Mouse (Mus musculus) B cell, adult 67 days (primary cell): ENCODE measurements around the gene Zfp445. TPM values are rescaled to one million over a fixed set of nuclear protein-coding genes. Genes with fewer than 3 reads are reported as not detected.

ENCODE experiments used
- total RNA-seq, 2 experiments: library from RNA; stranded (reverse); gene quantifications; 4 replicates each; pipeline ENCODE4 v1.2.4; 2023

Zfp445 gene
- 100 to 1,000 TPM; 142 to 152 TPM for total RNA-seq

DNA sequence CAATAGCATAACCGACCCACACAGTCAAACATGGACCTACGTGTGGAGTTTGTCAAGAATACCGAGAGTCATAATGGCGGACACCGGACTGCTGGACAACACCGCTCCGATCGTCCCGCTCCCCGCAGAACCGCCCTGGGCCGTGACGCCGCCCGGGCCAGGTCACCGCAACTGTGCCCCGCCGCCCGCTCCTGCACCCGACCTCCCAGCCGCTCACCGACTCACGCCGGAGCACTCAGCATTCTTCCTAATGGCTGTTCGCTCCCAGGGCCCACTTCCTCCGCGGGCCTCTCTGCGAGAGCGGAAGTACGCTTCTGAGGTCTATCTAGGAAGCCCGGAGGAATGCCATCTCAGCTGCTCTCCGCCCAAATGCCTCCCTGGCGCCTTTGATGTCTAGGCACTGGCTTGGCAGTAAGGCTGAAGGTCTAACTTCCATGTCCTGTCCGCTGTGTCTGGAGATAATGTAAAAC is at the start of gene Zfp445:
Zfp445 (minus strand) TSS at position 310 of the 470 bp plus-strand sequence.

DNA sequence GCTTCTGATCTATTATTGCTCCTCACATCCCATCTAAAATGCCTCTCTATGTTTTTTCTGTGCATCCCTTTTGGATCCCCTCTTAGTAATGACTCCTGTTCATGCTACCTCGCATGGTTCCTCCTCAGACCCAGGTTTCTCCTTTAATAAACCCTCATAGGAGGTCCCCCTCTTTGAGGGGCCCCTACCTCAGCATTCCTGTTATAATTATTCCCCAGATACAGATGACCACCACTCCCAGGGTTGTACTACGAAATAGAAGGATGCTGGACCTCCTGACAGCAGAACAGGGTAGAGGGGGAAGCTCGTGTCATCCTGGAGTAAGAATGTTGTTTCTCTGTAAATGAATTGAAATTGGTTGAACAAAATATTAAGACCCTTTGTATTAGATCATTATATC is 19.6 kb upstream of the Zfp445 start, which contains the start of gene Zkscan7:
Zkscan7 (plus strand) TSS at position 301 of the 400 bp plus-strand sequence.

DNA sequence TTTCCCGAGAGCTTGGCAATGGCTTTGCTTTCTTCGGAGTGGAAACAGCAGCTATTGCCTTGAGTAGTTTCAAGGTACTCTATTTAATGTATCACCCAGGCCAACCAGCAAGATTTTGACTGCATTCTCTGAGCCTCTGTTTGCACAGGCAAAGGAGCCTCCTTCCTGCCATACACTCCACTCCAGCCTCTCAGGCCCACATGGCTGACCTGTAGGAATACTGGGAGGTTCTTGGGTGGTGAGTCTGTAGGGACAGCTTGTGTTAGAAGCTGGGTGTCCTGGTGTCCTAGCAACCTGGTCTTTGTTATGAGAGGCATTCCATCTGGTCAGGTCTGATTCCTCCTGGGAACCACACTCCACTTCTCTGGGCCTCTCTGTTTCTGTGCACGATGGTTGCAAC is 22.0 kb downstream of the Zfp445 start, which contains the start of gene Gm35549:
Gm35549 (minus strand) TSS at position 276 of the 400 bp plus-strand sequence.

DNA sequence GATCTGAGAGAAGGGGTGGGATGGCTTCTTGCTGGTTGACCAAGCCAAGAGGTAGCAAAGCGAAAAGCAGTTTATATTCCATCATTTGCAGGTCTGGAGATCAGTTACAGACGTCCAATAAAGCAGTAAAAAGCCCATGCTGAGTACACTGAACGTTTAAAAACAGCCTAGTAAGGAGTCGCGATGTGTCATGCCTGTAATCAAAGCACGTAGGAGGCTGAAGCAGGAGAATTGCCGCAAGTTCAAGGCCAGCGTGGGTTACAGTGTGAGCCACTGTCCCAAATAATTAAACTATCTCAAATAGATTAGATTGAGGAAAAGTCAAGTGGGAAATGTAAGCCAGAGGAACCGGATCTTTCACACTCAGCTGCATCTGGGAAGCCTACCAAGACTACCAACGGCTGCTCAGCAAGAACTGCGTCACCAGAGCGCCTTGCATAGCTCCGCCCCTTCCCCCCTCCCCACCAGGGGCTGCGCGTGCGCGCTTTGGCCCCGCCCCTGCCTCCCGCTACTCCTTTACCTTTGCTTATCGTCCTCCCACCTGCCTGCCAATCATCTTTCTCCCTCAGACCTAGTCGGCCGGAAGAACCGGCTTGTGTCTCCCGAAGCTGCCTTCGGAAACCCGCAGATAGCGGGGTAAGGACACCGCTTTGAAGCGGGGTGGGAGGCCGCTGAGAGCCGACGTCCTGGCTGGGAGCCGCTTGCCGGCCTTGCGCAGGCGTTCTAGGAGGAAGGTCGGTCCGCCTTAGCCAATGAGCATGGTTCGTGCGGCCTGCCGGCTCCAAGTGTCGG is 60.6 kb downstream of the Zfp445 start, which contains the start of gene Tcaim:
Tcaim (plus strand) TSS at position 487 of the 792 bp plus-strand sequence.

Other genes starting within 250 kb of the Zfp445 start
- not detected for gene Topaz1, start 118.7 kb downstream of the Zfp445 start, total RNA-seq
- 10 to 100 TPM; 16.0 to 24.8 TPM for gene Tcaim, start 60.5 kb downstream of the Zfp445 start, total RNA-seq
- not detected for gene Gm35549, start 22.0 kb downstream of the Zfp445 start, total RNA-seq
- 1 to 10 TPM; 3.9 to 6.3 TPM for gene Zkscan7, start 19.7 kb upstream of the Zfp445 start, total RNA-seq
- gene Zfp105, start 57.1 kb upstream of the Zfp445 start, total RNA-seq = not detected
- 10 to 100 TPM; 44.6 to 48.4 TPM for gene 1110059G10Rik, start 85.0 kb upstream of the Zfp445 start, total RNA-seq
- gene Kif15, start 85.0 kb upstream of the Zfp445 start, total RNA-seq = 1 to 10 TPM; 4.1 to 5.6 TPM
- gene Tmem42, start 155.3 kb upstream of the Zfp445 start, total RNA-seq = 10 to 100 TPM; 14.2 to 19.4 TPM
- 1 to 10 TPM in 1 of 2 experiments, not detected in 1; 1.2 TPM for gene Tgm4, start 168.7 kb upstream of the Zfp445 start, total RNA-seq
- 10 to 100 TPM; 40.2 to 52.0 TPM for gene Zdhhc3, start 247.2 kb upstream of the Zfp445 start, total RNA-seq
- 10 to 100 TPM; 40.5 to 45.0 TPM for gene Exosc7, start 247.2 kb upstream of the Zfp445 start, total RNA-seq